Mouse (Mus musculus): ENCODE measurements around the gene Prpf19. TPM values are rescaled to one million over a fixed set of nuclear protein-coding genes. Genes with fewer than 3 reads are reported as not detected.

The Prpf19 gene
- polyA plus RNA-seq, 1 experiment from 2014 or later = 45.5 TPM

GRCm38 (mm10) chr19:10948416-10948815, 53.4 kb downstream of the Prpf19 start:
- H3K9ac ChIP-seq (ENCODE audit: low read length) = peak overlapping the region; percentile 74
- H3K27ac ChIP-seq (ENCODE audit: low read depth) = no peak overlapping the region
- H3K4me3 ChIP-seq (ENCODE audit: low read depth, low read length) = peak overlapping the region; percentile 63
- peak overlapping the region; percentile 84 for H3K4me2 ChIP-seq (ENCODE audit: low read length)
- peak; percentile 64 for DNase-seq (ENCODE audit: low spot score)
- WGBS = 0% methylated on average over 20 of the region's 20 CpGs
- no peaks in the 10 kb centered on the region for H3K9me3 ChIP-seq (ENCODE audit: control insufficient read depth, low read length)
- ATAC-seq (replicated peaks; ENCODE audit: low FRiP score, low TSS enrichment, low read depth) = no peak
- peaks cover 28% of the 10 kb centered on the region for H3K36me3 ChIP-seq (ENCODE audit: control insufficient read depth, insufficient read depth, low read length)
- H3K4me1 ChIP-seq (replicated peaks; ENCODE audit: control insufficient read depth, insufficient read depth, low read length) = peaks cover 36% of the 10 kb centered on the region
- no peaks in the 10 kb centered on the region for H3K27me3 ChIP-seq (replicated peaks; ENCODE audit: control insufficient read depth, insufficient read depth, low read length)

- peak within 1 kb of the TSS; percentile 67 for H3K27ac ChIP-seq (ENCODE audit: low read depth)
- ATAC-seq (replicated peaks; ENCODE audit: low FRiP score, low TSS enrichment, low read depth) = peak; percentile 97
- H3K9me3 ChIP-seq (ENCODE audit: control insufficient read depth, low read length) = no peaks in the 10 kb centered on the region
- peak within 1 kb of the TSS; percentile 63 for H3K4me3 ChIP-seq (ENCODE audit: low read depth, low read length)
- H3K9ac ChIP-seq (ENCODE audit: low read length) = peak within 1 kb of the TSS; percentile 74
- peaks cover 36% of the 10 kb centered on the region for H3K4me1 ChIP-seq (replicated peaks; ENCODE audit: control insufficient read depth, insufficient read depth, low read length)
- H3K27me3 ChIP-seq (replicated peaks; ENCODE audit: control insufficient read depth, insufficient read depth, low read length) = no peaks in the 10 kb centered on the region
- H3K36me3 ChIP-seq (ENCODE audit: control insufficient read depth, insufficient read depth, low read length) = peaks cover 21% of the 10 kb centered on the region
- DNase-seq (ENCODE audit: low spot score) = peak; percentile 98
- 0% methylated on average over 30 of the region's 30 CpGs for WGBS
- peak within 1 kb of the TSS; percentile 84 for H3K4me2 ChIP-seq (ENCODE audit: low read length)
Observed at GRCm38 (mm10) chr19:10949112-10949511, 54.1 kb downstream of the Prpf19 start, which contains the start of gene Ccdc86. Ccdc86 (minus strand) TSS chr19:10949266.

GRCm38 (mm10) chr19:10949558-10949957, 54.5 kb downstream of the Prpf19 start:
- DNase-seq (ENCODE audit: low spot score) = no peak
- Histone ChIP-seq H3K9me3 (ENCODE audit: control insufficient read depth, low read length) (no peaks in the 10 kb centered on the region), H3K4me3 (ENCODE audit: low read depth, low read length) (peak overlapping the region; percentile 63), H3K9ac (ENCODE audit: low read length) (peak overlapping the region; percentile 37; the same call in 1 of the 2 replicates), H3K4me1 (replicated peaks; ENCODE audit: control insufficient read depth, insufficient read depth, low read length) (peaks cover 36% of the 10 kb centered on the region), H3K27me3 (replicated peaks; ENCODE audit: control insufficient read depth, insufficient read depth, low read length) (no peaks in the 10 kb centered on the region), H3K27ac (ENCODE audit: low read depth) (peak overlapping the region; percentile 67), H3K4me2 (ENCODE audit: low read length) (peak overlapping the region; percentile 84), H3K36me3 (ENCODE audit: control insufficient read depth, insufficient read depth, low read length) (peaks cover 17% of the 10 kb centered on the region)
- WGBS = 34% methylated on average over 9 of the region's 9 CpGs
- no peak for ATAC-seq (replicated peaks; ENCODE audit: low FRiP score, low TSS enrichment, low read depth)

- no peaks in the 10 kb centered on the region for H3K36me3 ChIP-seq (ENCODE audit: control insufficient read depth, insufficient read depth, low read length)
- H3K4me1 ChIP-seq (replicated peaks; ENCODE audit: control insufficient read depth, insufficient read depth, low read length) = peaks cover 26% of the 10 kb centered on the region
- 36% methylated on average over 11 of the region's 11 CpGs for WGBS
- no peaks in the 10 kb centered on the region for H3K9me3 ChIP-seq (ENCODE audit: control insufficient read depth, low read length)
- no peak overlapping the region for H3K4me3 ChIP-seq (ENCODE audit: low read depth, low read length)
- ATAC-seq (replicated peaks; ENCODE audit: low FRiP score, low TSS enrichment, low read depth) (peak; percentile 48), DNase-seq (ENCODE audit: low spot score) (no peak)
- H3K27me3 ChIP-seq (replicated peaks; ENCODE audit: control insufficient read depth, insufficient read depth, low read length) = no peaks in the 10 kb centered on the region
- H3K9ac ChIP-seq (ENCODE audit: low read length) = peak overlapping the region; percentile 38; the same call in 1 of the 2 replicates
- peak overlapping the region; percentile 30 for H3K4me2 ChIP-seq (ENCODE audit: low read length)
- peak overlapping the region; percentile 94 for H3K27ac ChIP-seq (ENCODE audit: low read depth)
Observed at GRCm38 (mm10) chr19:10952021-10952939, 57.2 kb downstream of the Prpf19 start.

Other genes starting within 250 kb of the Prpf19 start
- gene Pga5, start 217.2 kb upstream of the Prpf19 start, polyA plus RNA-seq (2014; fragmentation: Nextera tagmentation; extraction: Ambion mirVana) = 0.34 TPM in 1 of 2 replicates, not detected in the other
- gene Vps37c, start 206.5 kb upstream of the Prpf19 start, polyA plus RNA-seq (2014; fragmentation: Nextera tagmentation; extraction: Ambion mirVana) = 27.8 and 31.1 TPM in 2 replicates
- 0.08 TPM in 1 of 2 replicates, not detected in the other for gene Cd5, start 156.2 kb upstream of the Prpf19 start, polyA plus RNA-seq (2014; fragmentation: Nextera tagmentation; extraction: Ambion mirVana)
- gene Cd6, start 65.2 kb upstream of the Prpf19 start, polyA plus RNA-seq (2014; fragmentation: Nextera tagmentation; extraction: Ambion mirVana) = 0.11 TPM in 1 of 2 replicates, not detected in the other
- gene Slc15a3, start 55.5 kb upstream of the Prpf19 start, polyA plus RNA-seq (2014; fragmentation: Nextera tagmentation; extraction: Ambion mirVana) = 0.39 and 0.53 TPM in 2 replicates
- 50.6 and 54.6 TPM in 2 replicates for gene Tmem132a, start 25.3 kb upstream of the Prpf19 start, polyA plus RNA-seq (2014; fragmentation: Nextera tagmentation; extraction: Ambion mirVana)
- 91.1 and 91.7 TPM in 2 replicates for gene Tmem109, start 13.2 kb upstream of the Prpf19 start, polyA plus RNA-seq (2014; fragmentation: Nextera tagmentation; extraction: Ambion mirVana)
- gene Zp1, start 25.4 kb downstream of the Prpf19 start, polyA plus RNA-seq (2014; fragmentation: Nextera tagmentation; extraction: Ambion mirVana) = not detected in 2 replicates
- 0.07 TPM in 1 of 2 replicates, not detected in the other for gene Ptgdr2, start 41.9 kb downstream of the Prpf19 start, polyA plus RNA-seq (2014; fragmentation: Nextera tagmentation; extraction: Ambion mirVana)
- 29.7 and 32.4 TPM in 2 replicates for gene Ccdc86, start 54.0 kb downstream of the Prpf19 start, polyA plus RNA-seq (2014; fragmentation: Nextera tagmentation; extraction: Ambion mirVana)
- 7.9 TPM in 2 replicates for gene Ms4a10, start 79.4 kb downstream of the Prpf19 start, polyA plus RNA-seq (2014; fragmentation: Nextera tagmentation; extraction: Ambion mirVana)
- gene Ms4a15, start 98.0 kb downstream of the Prpf19 start, polyA plus RNA-seq (2014; fragmentation: Nextera tagmentation; extraction: Ambion mirVana) = 0.24 and 0.34 TPM in 2 replicates
- 15.4 and 20.8 TPM in 2 replicates for gene Ms4a18, start 122.8 kb downstream of the Prpf19 start, polyA plus RNA-seq (2014; fragmentation: Nextera tagmentation; extraction: Ambion mirVana)
- gene Ms4a8a, start 185.9 kb downstream of the Prpf19 start, polyA plus RNA-seq (2014; fragmentation: Nextera tagmentation; extraction: Ambion mirVana) = 4.6 and 8.3 TPM in 2 replicates
- gene 1700017D01Rik, start 235.6 kb downstream of the Prpf19 start, polyA plus RNA-seq (2014; fragmentation: Nextera tagmentation; extraction: Ambion mirVana) = not detected in 2 replicates

Measured in intestine, embryonic 14.5 days (tissue).